Mouse (Mus musculus) MEL (cell line): ENCODE results near the gene Cbl. TPM values are rescaled to one million over a fixed set of nuclear protein-coding genes. Genes with fewer than 3 reads are reported as not detected.

Source experiments
- DNase-seq: peaks from one replicate; pipeline ENCODE4 v3.0.0; 2011; ENCODE audit warnings: low read depth, low spot score
- H3K27ac ChIP-seq: 2 replicates; pipeline ENCODE4 v1.5.1; 2012; ENCODE audit warnings: low read depth, mild to moderate bottlenecking, control low read depth, low read length, moderate library complexity; ENCODE audit not compliant: control insufficient read depth
- H3K27me3 ChIP-seq, 2 experiments: fragments of 150-350 bp in 1 of 2; sonication (generic) in 1 of 2; 2 replicates each; pipeline ENCODE4 v1.6.1; 2012; ENCODE audit warnings: low read length in 2 of 2, mild to moderate bottlenecking in 2 of 2, improper control_type of control experiment in 1 of 2, moderate library complexity in 1 of 2; ENCODE audit not compliant: insufficient read depth in 2 of 2, control insufficient read depth in 1 of 2
- H3K36me3 ChIP-seq, 2 experiments: 2 replicates each; pipeline ENCODE4 v1.6.1; 2012 to 2014; ENCODE audit warnings: low read length in 2 of 2, improper control_type of control experiment in 1 of 2, inconsistent platforms in 1 of 2, mild to moderate bottlenecking in 1 of 2; ENCODE audit not compliant: insufficient read depth in 2 of 2, control insufficient read depth in 1 of 2
- H3K4me1 ChIP-seq, 2 experiments: fragments of 150-350 bp in 1 of 2; sonication (generic) in 1 of 2; 2 replicates each; pipeline ENCODE4 v1.6.1; 2012; ENCODE audit warnings: low read length in 2 of 2, improper control_type of control experiment in 1 of 2, mild to moderate bottlenecking in 1 of 2; ENCODE audit not compliant: insufficient read depth in 2 of 2, control insufficient read depth in 1 of 2
- H3K4me3 ChIP-seq, 2 experiments: fragments of 150-350 bp in 1 of 2; sonication (generic) in 1 of 2; 2 replicates each; pipeline ENCODE4 v1.5.1; 2012; ENCODE audit warnings: low read depth in 2 of 2, low read length in 2 of 2, mild to moderate bottlenecking in 2 of 2, moderate library complexity in 2 of 2, control low read depth in 1 of 2, improper control_type of control experiment in 1 of 2; ENCODE audit not compliant: control insufficient read depth in 1 of 2, insufficient read depth in 1 of 2
- H3K79me2 ChIP-seq: 2 replicates; pipeline ENCODE4 v1.6.1; 2012; ENCODE audit warnings: mild to moderate bottlenecking, low read length, moderate library complexity; ENCODE audit not compliant: control insufficient read depth, poor library complexity, insufficient read depth
- H3K9ac ChIP-seq: 2 replicates; pipeline ENCODE4 v1.6.1; 2012; ENCODE audit warnings: low read depth, mild to moderate bottlenecking, control low read depth, low read length, moderate library complexity; ENCODE audit not compliant: control insufficient read depth, poor library complexity, severe bottlenecking
- H3K9me3 ChIP-seq: fragments of 150-350 bp; sonication (generic); replicated peaks from 2 replicates; pipeline ENCODE4 v1.6.1; 2012; ENCODE audit warnings: mild to moderate bottlenecking, low read length, improper control_type of control experiment, moderate library complexity; ENCODE audit not compliant: insufficient read depth
- BHLHE40 ChIP-seq: IDR thresholded peaks from 2 replicates; pipeline ENCODE4 v1.6.1; 2012; ENCODE audit warnings: low read depth, mild to moderate bottlenecking, inconsistent platforms, low read length, improper control_type of control experiment, borderline replicate concordance
- CHD1 ChIP-seq: IDR thresholded peaks from 2 replicates; pipeline ENCODE4 v1.6.1; 2012; ENCODE audit warnings: low read depth, mild to moderate bottlenecking, inconsistent platforms, low read length, improper control_type of control experiment
- CHD2 ChIP-seq: IDR thresholded peaks from 2 replicates; pipeline ENCODE4 v1.6.1; 2011; ENCODE audit warnings: low read length, improper control_type of control experiment
- CTCF ChIP-seq, 3 experiments: IDR thresholded peaks in 2 of 3; conservative IDR thresholded peaks in 1 of 3; 2 replicates each; pipeline ENCODE4 v1.5.1; 2011 to 2012; ENCODE audit warnings: low read length in 3 of 3, low read depth in 2 of 3, mild to moderate bottlenecking in 2 of 3, improper control_type of control experiment in 1 of 3, inconsistent platforms in 1 of 3, mixed read lengths in 1 of 3, moderate library complexity in 1 of 3; ENCODE audit not compliant: control insufficient read depth in 1 of 3, insufficient read depth in 1 of 3, poor library complexity in 1 of 3, severe bottlenecking in 1 of 3
- E2F4 ChIP-seq: IDR thresholded peaks from 2 replicates; pipeline ENCODE4 v1.6.1; 2011; ENCODE audit warnings: low read depth, low read length, improper control_type of control experiment, borderline replicate concordance
- ELF1 ChIP-seq: IDR thresholded peaks from 2 replicates; pipeline ENCODE4 v1.6.1; 2014; ENCODE audit warnings: low read depth, mild to moderate bottlenecking, inconsistent platforms, low read length, improper control_type of control experiment, moderate library complexity
- EP300 ChIP-seq, 2 experiments: IDR thresholded peaks; 2 replicates each; pipeline ENCODE4 v1.6.1; 2011; ENCODE audit warnings: improper control_type of control experiment in 2 of 2, low read length in 2 of 2, low read depth in 1 of 2, mild to moderate bottlenecking in 1 of 2
- ETS1 ChIP-seq: IDR thresholded peaks from 2 replicates; pipeline ENCODE4 v1.6.1; 2012; ENCODE audit warnings: low read depth, mild to moderate bottlenecking, inconsistent platforms, low read length, improper control_type of control experiment, moderate library complexity
- GABPA ChIP-seq: IDR thresholded peaks from 2 replicates; pipeline ENCODE4 v1.6.1; 2012; ENCODE audit warnings: low read depth, mild to moderate bottlenecking, inconsistent platforms, low read length, improper control_type of control experiment, moderate library complexity
- GATA1 ChIP-seq: IDR thresholded peaks from 2 replicates; pipeline ENCODE4 v1.6.1; 2011; ENCODE audit warnings: low read depth, low read length, improper control_type of control experiment
- HCFC1 ChIP-seq: IDR thresholded peaks from 2 replicates; pipeline ENCODE4 v1.6.1; 2012; ENCODE audit warnings: low read depth, mild to moderate bottlenecking, inconsistent platforms, low read length, improper control_type of control experiment, moderate library complexity
- JUND ChIP-seq: IDR thresholded peaks from 2 replicates; pipeline ENCODE4 v1.6.1; 2011; ENCODE audit warnings: low read depth, mild to moderate bottlenecking, improper control_type of control experiment, low read length
- KAT2A ChIP-seq: conservative IDR thresholded peaks from 2 replicates; pipeline ENCODE4 v1.6.1; 2012; ENCODE audit warnings: low read depth, low read length, improper control_type of control experiment, inconsistent platforms
- MAFK ChIP-seq: IDR thresholded peaks from 2 replicates; pipeline ENCODE4 v1.6.1; 2011; ENCODE audit warnings: low read depth, mild to moderate bottlenecking, low read length, improper control_type of control experiment, borderline replicate concordance
- MAX ChIP-seq: IDR thresholded peaks from 2 replicates; pipeline ENCODE4 v1.6.1; 2011; ENCODE audit warnings: low read length, improper control_type of control experiment
- MAZ ChIP-seq: IDR thresholded peaks from 2 replicates; pipeline ENCODE4 v1.6.1; 2012; ENCODE audit warnings: low read depth, mild to moderate bottlenecking, inconsistent platforms, low read length, improper control_type of control experiment
- MEF2A ChIP-seq: IDR thresholded peaks from 2 replicates; pipeline ENCODE4 v1.6.1; 2014; ENCODE audit warnings: low read depth, mild to moderate bottlenecking, inconsistent platforms, low read length, improper control_type of control experiment; ENCODE audit not compliant: poor library complexity, insufficient replicate concordance, severe bottlenecking; ENCODE audit errors: extremely low read depth
- MXI1 ChIP-seq: IDR thresholded peaks from 2 replicates; pipeline ENCODE4 v1.6.1; 2011; ENCODE audit warnings: mild to moderate bottlenecking, low read depth, low read length, improper control_type of control experiment
- MYB ChIP-seq: IDR thresholded peaks from 2 replicates; pipeline ENCODE4 v1.6.1; 2011; ENCODE audit warnings: mild to moderate bottlenecking, low read depth, low read length, improper control_type of control experiment
- MYC ChIP-seq: IDR thresholded peaks from 2 replicates; pipeline ENCODE4 v1.6.1; 2011; ENCODE audit warnings: low read depth, mild to moderate bottlenecking, low read length, improper control_type of control experiment, moderate library complexity
- NELFE ChIP-seq: IDR thresholded peaks from 2 replicates; pipeline ENCODE4 v1.6.1; 2011; ENCODE audit warnings: low read depth, low read length, improper control_type of control experiment
- NRF1 ChIP-seq: IDR thresholded peaks from 2 replicates; pipeline ENCODE4 v1.6.1; 2014; ENCODE audit warnings: low read depth, mild to moderate bottlenecking, inconsistent platforms, low read length, improper control_type of control experiment, moderate library complexity; ENCODE audit not compliant: poor library complexity, insufficient read depth, severe bottlenecking
- POLR2A ChIP-seq, 2 experiments: IDR thresholded peaks; 2 replicates each; pipeline ENCODE4 v1.6.1; 2011 to 2012; ENCODE audit warnings: low read length in 2 of 2, mild to moderate bottlenecking in 2 of 2, control low read depth in 1 of 2, improper control_type of control experiment in 1 of 2, low read depth in 1 of 2, moderate library complexity in 1 of 2; ENCODE audit not compliant: control insufficient read depth in 1 of 2, insufficient read depth in 1 of 2, poor library complexity in 1 of 2
- POLR2AphosphoS2 ChIP-seq: IDR thresholded peaks from 2 replicates; pipeline ENCODE4 v1.6.1; 2011; ENCODE audit warnings: low read length, improper control_type of control experiment
- POLR2AphosphoS5 ChIP-seq: IDR thresholded peaks from 2 replicates; pipeline ENCODE4 v1.6.1; 2012; ENCODE audit warnings: low read depth, borderline replicate concordance, mild to moderate bottlenecking, inconsistent platforms, low read length, moderate library complexity, mixed read lengths
- RAD21 ChIP-seq: IDR thresholded peaks from 2 replicates; pipeline ENCODE4 v1.6.1; 2011; ENCODE audit warnings: mild to moderate bottlenecking, low read depth, low read length, improper control_type of control experiment
- RCOR1 ChIP-seq: IDR thresholded peaks from 2 replicates; pipeline ENCODE4 v1.6.1; 2012; ENCODE audit warnings: low read depth, mild to moderate bottlenecking, inconsistent platforms, low read length, improper control_type of control experiment
- SIN3A ChIP-seq: IDR thresholded peaks from 2 replicates; pipeline ENCODE4 v1.6.1; 2012; ENCODE audit warnings: low read length, improper control_type of control experiment, inconsistent platforms
- SMC3 ChIP-seq: IDR thresholded peaks from 2 replicates; pipeline ENCODE4 v1.6.1; 2011; ENCODE audit warnings: low read depth, low read length, improper control_type of control experiment
- TAL1 ChIP-seq: IDR thresholded peaks from 2 replicates; pipeline ENCODE4 v1.6.1; 2012; ENCODE audit warnings: mild to moderate bottlenecking, inconsistent platforms, low read length, moderate library complexity, mixed read lengths
- TBP ChIP-seq: IDR thresholded peaks from 2 replicates; pipeline ENCODE4 v1.8.0; 2011; ENCODE audit warnings: low read depth, low read length, improper control_type of control experiment
- UBTF ChIP-seq: IDR thresholded peaks from 2 replicates; pipeline ENCODE4 v1.6.1; 2012; ENCODE audit warnings: low read depth, mild to moderate bottlenecking, inconsistent platforms, low read length, improper control_type of control experiment, moderate library complexity, borderline replicate concordance; ENCODE audit not compliant: insufficient read depth
- USF1 ChIP-seq: IDR thresholded peaks from 2 replicates; pipeline ENCODE4 v1.6.1; 2014; ENCODE audit warnings: low read depth, mild to moderate bottlenecking, inconsistent platforms, low read length, improper control_type of control experiment, moderate library complexity
- USF2 ChIP-seq, 2 experiments: IDR thresholded peaks; 2 replicates each; pipeline ENCODE4 v1.6.1; 2011 to 2012; ENCODE audit warnings: improper control_type of control experiment in 2 of 2, low read length in 2 of 2, borderline replicate concordance in 1 of 2, inconsistent platforms in 1 of 2, low read depth in 1 of 2, mild to moderate bottlenecking in 1 of 2; ENCODE audit not compliant: insufficient read depth in 1 of 2
- ZC3H11A ChIP-seq: IDR thresholded peaks from 2 replicates; pipeline ENCODE4 v1.6.1; 2012; ENCODE audit warnings: low read depth, mild to moderate bottlenecking, inconsistent platforms, low read length, improper control_type of control experiment
- ZKSCAN1 ChIP-seq: IDR thresholded peaks from 2 replicates; pipeline ENCODE4 v1.6.1; 2012; ENCODE audit warnings: low read depth, mild to moderate bottlenecking, inconsistent platforms, low read length, improper control_type of control experiment, moderate library complexity
- ZMIZ1 ChIP-seq: IDR thresholded peaks from 2 replicates; pipeline ENCODE4 v1.6.1; 2012; ENCODE audit warnings: low read depth, mild to moderate bottlenecking, inconsistent platforms, low read length, improper control_type of control experiment, moderate library complexity
- ZNF384 ChIP-seq: IDR thresholded peaks from 2 replicates; pipeline ENCODE4 v1.6.1; 2012; ENCODE audit warnings: low read depth, mild to moderate bottlenecking, inconsistent platforms, low read length, improper control_type of control experiment
- polyA plus RNA-seq, 2 experiments: library from polyadenylated mRNA; stranded (reverse) in 1 of 2; unstranded in 1 of 2; fragments of >175 nt in 1 of 2; fragments of >200 nt in 1 of 2; gene quantifications; 2 replicates each; pipeline versions ENCODE4 v1.2.1 to v1.2.4; 2012; ENCODE audit warnings: low replicate concordance in 2 of 2, low read depth in 1 of 2; ENCODE audit not compliant: insufficient read length in 2 of 2, insufficient read depth in 1 of 2, missing spikeins in 1 of 2
- total RNA-seq: library from RNA; depleted of rRNA; stranded (reverse); fragments of 300-350 nt; gene quantifications from 2 replicates; pipeline ENCODE4 v1.2.3, GENCODE M21; 2012

The Cbl gene
- total and polyA plus RNA-seq, 3 experiments, result 9.1 to 41.1 (median 36.8) TPM

- Histone ChIP-seq H3K4me3 (no peak overlapping the region), H3K79me2 (peaks cover 1% of the 10 kb centered on the region; the same call in 1 of the 2 replicates), H3K4me1 (peaks cover 5 to 10% of the 10 kb centered on the region in 2 experiments), H3K27me3 (no peaks in the 10 kb centered on the region), H3K27ac (peak overlapping the region; percentile 66), H3K9me3 (no peaks in the 10 kb centered on the region), H3K9ac (no peak overlapping the region), H3K36me3 (peaks cover 2 to 16% of the 10 kb centered on the region in 2 experiments; a peak in 2 of 4 replicates)
- peak; percentile 59 for DNase-seq
- TF ChIP-seq ZC3H11A (no peak), MAZ (no peak), GABPA (no peak), POLR2AphosphoS2 (no peak), ZMIZ1 (no peak), BHLHE40 (peak; percentile 86), MAFK (no peak), MAX (peak; percentile 11; the same call in 1 of the 2 replicates), MYC (no peak), E2F4 (no peak), CHD1 (no peak), ETS1 (peak; percentile 92), MEF2A (peak; percentile 93), POLR2A (IDR thresholded peaks at IDR 0.05; ENCODE audit: control insufficient read depth in 1 of 2, insufficient read depth in 1 of 2, low read depth in 1 of 2, low read length in 2 of 2, poor library complexity in 1 of 2) (no peak), KAT2A (no peak), GATA1 (peak; percentile 91), CTCF (IDR thresholded peaks at IDR 0.05 in 2 of 3, conservative IDR thresholded peaks at IDR 0.05 in 1 of 3; ENCODE audit: control insufficient read depth in 1 of 3, insufficient read depth in 1 of 3, low read depth in 2 of 3, low read length in 3 of 3, poor library complexity in 1 of 3, severe bottlenecking in 1 of 3) (no peak), USF1 (peak; percentile 83), POLR2AphosphoS5 (no peak), TAL1 (no peak), MYB (no peak), ZKSCAN1 (no peak), EP300 (IDR thresholded peaks at IDR 0.05; ENCODE audit: low read depth in 1 of 2, low read length in 2 of 2) (peak; percentile 77 to 83), HCFC1 (peak; percentile 27; the same call in 1 of the 2 replicates), CHD2 (no peak), ZNF384 (peak; percentile 62; the same call in 1 of the 2 replicates), NELFE (no peak), ELF1 (no peak), SMC3 (no peak), USF2 (IDR thresholded peaks at IDR 0.05; ENCODE audit: borderline replicate concordance in 1 of 2, insufficient read depth in 1 of 2, low read depth in 1 of 2, low read length in 2 of 2) (no peak), UBTF (no peak), RCOR1 (peak; percentile 77), SIN3A (peak; percentile 79), NRF1 (no peak), TBP (no peak), JUND (no peak), MXI1 (peak; percentile 66), RAD21 (no peak)
Observed at GRCm38 (mm10) chr9:44194000-44194399, 39.8 kb downstream of the Cbl start.
